26 mouse cellular contexts compared by ENCODE assay signal in genomic region chr10:67706436-67706835, GRCm38 (mm10).
"Had no signal": no experiment of that assay in that cellular context is flagged by ENCODE, and none has a peak within 500 bp of the region (broad histone marks: within the 10 kb centered on the region; RNA-seq: fewer than 3 reads in every experiment).

No protein-coding gene starts in this region.

- H3K4me2 ChIP-seq: heart, embryonic 11.5 days; heart, embryonic 13.5 days; heart, embryonic 15.5 days; hindbrain, embryonic 13.5 days; hindbrain, embryonic 15.5 days; kidney, embryonic 15.5 days; limb, embryonic 12.5 days; liver, embryonic 11.5 days had no signal

- H3K9ac ChIP-seq: heart, embryonic 13.5 days; heart, embryonic 15.5 days; hindbrain, embryonic 13.5 days; hindbrain, embryonic 15.5 days; kidney, embryonic 15.5 days; limb, embryonic 12.5 days had no signal

- H3K9me3 ChIP-seq: heart, embryonic 15.5 days; hindbrain, embryonic 13.5 days; hindbrain, embryonic 15.5 days; kidney, embryonic 15.5 days; limb, embryonic 10.5 days; limb, embryonic 12.5 days had no signal

- H3K4me1 ChIP-seq: hindbrain, embryonic 13.5 days; hindbrain, embryonic 15.5 days; kidney, embryonic 15.5 days; limb, embryonic 10.5 days; limb, embryonic 12.5 days had no signal

- ATAC-seq: hindbrain, postnatal 0 days; intestine, embryonic 16.5 days had no signal

- H3K27me3 ChIP-seq: heart, embryonic 13.5 days; heart, embryonic 15.5 days; hindbrain, embryonic 13.5 days; hindbrain, embryonic 15.5 days; kidney, embryonic 15.5 days; limb, embryonic 12.5 days had no signal

- DNase-seq: gastrocnemius, postnatal 14 days; gastrocnemius, postnatal 36 days; heart, adult 11 months; heart, adult 2 months; heart, postnatal 14 days; heart, postnatal 36 days; kidney, adult 11 months; kidney, adult 2 months; kidney, adult 9 months; kidney, postnatal 14 days; kidney, postnatal 4 days; liver had no signal

- H3K4me3 ChIP-seq: heart, adult 2 months; heart, embryonic 13.5 days; heart, embryonic 15.5 days; hindbrain, embryonic 13.5 days; hindbrain, embryonic 15.5 days; kidney, embryonic 15.5 days; layer of hippocampus, adult 2 months; left cerebral cortex, adult 2 months; limb, embryonic 10.5 days; limb, embryonic 12.5 days had no signal

- H3K36me3 ChIP-seq: heart, embryonic 13.5 days; heart, embryonic 15.5 days; hindbrain, embryonic 13.5 days; hindbrain, embryonic 15.5 days; kidney, embryonic 15.5 days; limb, embryonic 10.5 days; limb, embryonic 12.5 days had no signal

- H3K27ac ChIP-seq: heart, adult 2 months; heart, embryonic 13.5 days; heart, embryonic 15.5 days; hindbrain, embryonic 13.5 days; hindbrain, embryonic 15.5 days; hindbrain, postnatal 0 days; kidney, embryonic 15.5 days; kidney, postnatal 0 days; layer of hippocampus, adult 2 months; left cerebral cortex, adult 2 months; limb, embryonic 10.5 days; limb, embryonic 12.5 days had no signal
